Mouse (Mus musculus): ENCODE results near the gene Nlrp2.

The Nlrp2 gene

GRCm38 (mm10) chr7:5350935-5351334 is at the start of gene Nlrp2:
Gene Nlrp2 (minus strand): TSS chr7:5351035.
- TF ChIP-seq POU5F1 (IDR thresholded peaks at IDR 0.05; ENCODE audit: borderline replicate concordance, low read length) (no peak), NANOG (IDR thresholded peaks at IDR 0.05; ENCODE audit: borderline replicate concordance, low read length) (no peak), CTCF (conservative IDR thresholded peaks at IDR 0.05; ENCODE audit: low read length) (no peak)
- no peak within 1 kb of the TSS for H3K4me3 ChIP-seq (replicated peaks; ENCODE audit: low read length)
- H3K9me3 ChIP-seq (ENCODE audit: low read length) = peaks cover 5% of the 10 kb centered on the region; the same call in 1 of the 2 replicates
- H3K27me3 ChIP-seq (ENCODE audit: insufficient read depth, low read length) = no peaks in the 10 kb centered on the region
- H3K36me3 ChIP-seq (ENCODE audit: insufficient read depth, low read length) = no peaks in the 10 kb centered on the region
- H3K4me1 ChIP-seq (replicated peaks; ENCODE audit: low read depth, low read length) = no peaks in the 10 kb centered on the region

- no peak for TF ChIP-seq CTCF (conservative IDR thresholded peaks at IDR 0.05; ENCODE audit: low read length)
- TF ChIP-seq POU5F1 (IDR thresholded peaks at IDR 0.05; ENCODE audit: borderline replicate concordance, low read length) = no peak
- TF ChIP-seq NANOG (IDR thresholded peaks at IDR 0.05; ENCODE audit: borderline replicate concordance, low read length) = no peak
- H3K27me3 ChIP-seq (ENCODE audit: insufficient read depth, low read length) = no peaks in the 10 kb centered on the region
- H3K4me1 ChIP-seq (replicated peaks; ENCODE audit: low read depth, low read length) = no peaks in the 10 kb centered on the region
- peaks cover 52% of the 10 kb centered on the region for H3K9me3 ChIP-seq (ENCODE audit: low read length)
- H3K4me3 ChIP-seq (replicated peaks; ENCODE audit: low read length) = no peak overlapping the region
- no peaks in the 10 kb centered on the region for H3K36me3 ChIP-seq (ENCODE audit: insufficient read depth, low read length)
Observed at GRCm38 (mm10) chr7:5366724-5367123, 15.9 kb upstream of the Nlrp2 start.

GRCm38 (mm10) chr7:5363599-5363998 is 12.8 kb upstream of the Nlrp2 start:
- no peaks in the 10 kb centered on the region for H3K27me3 ChIP-seq (ENCODE audit: insufficient read depth, low read length)
- H3K4me1 ChIP-seq (replicated peaks; ENCODE audit: low read depth, low read length) = no peaks in the 10 kb centered on the region
- TF ChIP-seq CTCF (conservative IDR thresholded peaks at IDR 0.05; ENCODE audit: low read length) (no peak), NANOG (IDR thresholded peaks at IDR 0.05; ENCODE audit: borderline replicate concordance, low read length) (no peak), POU5F1 (IDR thresholded peaks at IDR 0.05; ENCODE audit: borderline replicate concordance, low read length) (no peak)
- H3K9me3 ChIP-seq (ENCODE audit: low read length) = peaks cover 51% of the 10 kb centered on the region
- no peaks in the 10 kb centered on the region for H3K36me3 ChIP-seq (ENCODE audit: insufficient read depth, low read length)
- no peak overlapping the region for H3K4me3 ChIP-seq (replicated peaks; ENCODE audit: low read length)

- Histone ChIP-seq H3K36me3 (ENCODE audit: insufficient read depth, low read length) (no peaks in the 10 kb centered on the region), H3K4me3 (replicated peaks; ENCODE audit: low read length) (no peak within 1 kb of the TSS), H3K4me1 (replicated peaks; ENCODE audit: low read depth, low read length) (no peaks in the 10 kb centered on the region), H3K9me3 (ENCODE audit: low read length) (peaks cover 10% of the 10 kb centered on the region), H3K27me3 (ENCODE audit: insufficient read depth, low read length) (no peaks in the 10 kb centered on the region)
- no peak for TF ChIP-seq NANOG (IDR thresholded peaks at IDR 0.05; ENCODE audit: borderline replicate concordance, low read length)
- TF ChIP-seq CTCF (conservative IDR thresholded peaks at IDR 0.05; ENCODE audit: low read length) = no peak
- TF ChIP-seq POU5F1 (IDR thresholded peaks at IDR 0.05; ENCODE audit: borderline replicate concordance, low read length) = no peak
Observed at GRCm38 (mm10) chr7:5350237-5350636, 598 bp downstream of the Nlrp2 start, which contains the start of gene Gm5065. Gene Gm5065 (plus strand): TSS chr7:5350537.

GRCm38 (mm10) chr7:5327511-5327910 is 23.3 kb downstream of the Nlrp2 start:
- Histone ChIP-seq H3K9me3 (ENCODE audit: low read length) (no peaks in the 10 kb centered on the region), H3K4me3 (replicated peaks; ENCODE audit: low read length) (no peak overlapping the region), H3K27me3 (ENCODE audit: insufficient read depth, low read length) (no peaks in the 10 kb centered on the region), H3K4me1 (replicated peaks; ENCODE audit: low read depth, low read length) (no peaks in the 10 kb centered on the region), H3K36me3 (ENCODE audit: insufficient read depth, low read length) (no peaks in the 10 kb centered on the region)
- no peak for TF ChIP-seq CTCF (conservative IDR thresholded peaks at IDR 0.05; ENCODE audit: low read length)
- TF ChIP-seq POU5F1 (IDR thresholded peaks at IDR 0.05; ENCODE audit: borderline replicate concordance, low read length) = no peak
- no peak for TF ChIP-seq NANOG (IDR thresholded peaks at IDR 0.05; ENCODE audit: borderline replicate concordance, low read length)

- H3K4me1 ChIP-seq (replicated peaks; ENCODE audit: low read depth, low read length) = no peaks in the 10 kb centered on the region
- no peaks in the 10 kb centered on the region for H3K27me3 ChIP-seq (ENCODE audit: insufficient read depth, low read length)
- no peaks in the 10 kb centered on the region for H3K36me3 ChIP-seq (ENCODE audit: insufficient read depth, low read length)
- no peak overlapping the region for H3K4me3 ChIP-seq (replicated peaks; ENCODE audit: low read length)
- no peaks in the 10 kb centered on the region; the same call in 1 of the 2 replicates for H3K9me3 ChIP-seq (ENCODE audit: low read length)
- peak; percentile 80 for TF ChIP-seq CTCF (conservative IDR thresholded peaks at IDR 0.05; ENCODE audit: low read length)
- no peak for TF ChIP-seq POU5F1 (IDR thresholded peaks at IDR 0.05; ENCODE audit: borderline replicate concordance, low read length)
- no peak for TF ChIP-seq NANOG (IDR thresholded peaks at IDR 0.05; ENCODE audit: borderline replicate concordance, low read length)
Observed at GRCm38 (mm10) chr7:5288281-5288680, 62.6 kb downstream of the Nlrp2 start.

- no peaks in the 10 kb centered on the region for H3K36me3 ChIP-seq (ENCODE audit: insufficient read depth, low read length)
- no peak overlapping the region for H3K4me3 ChIP-seq (replicated peaks; ENCODE audit: low read length)
- no peak for TF ChIP-seq POU5F1 (IDR thresholded peaks at IDR 0.05; ENCODE audit: borderline replicate concordance, low read length)
- TF ChIP-seq NANOG (IDR thresholded peaks at IDR 0.05; ENCODE audit: borderline replicate concordance, low read length) = no peak
- no peak for TF ChIP-seq CTCF (conservative IDR thresholded peaks at IDR 0.05; ENCODE audit: low read length)
- no peaks in the 10 kb centered on the region for H3K9me3 ChIP-seq (ENCODE audit: low read length)
- H3K27me3 ChIP-seq (ENCODE audit: insufficient read depth, low read length) = no peaks in the 10 kb centered on the region
- H3K4me1 ChIP-seq (replicated peaks; ENCODE audit: low read depth, low read length) = no peaks in the 10 kb centered on the region
Observed at GRCm38 (mm10) chr7:5263051-5263450, 87.8 kb downstream of the Nlrp2 start.

Measured in E14TG2a.4 (cell line).